Mouse (Mus musculus) forebrain, embryonic 14.5 days (tissue): ENCODE data around the gene Krt9. TPM values are rescaled to one million over a fixed set of nuclear protein-coding genes. Genes with fewer than 3 reads are reported as not detected.

ENCODE experiments used
- ATAC-seq: fragments of 200-750 bp; cut with Nextera tagmentation; 2 replicates; pipeline ENCODE4 v1.8.0; 2017; ENCODE audit warnings: mild to moderate bottlenecking, moderate library complexity
- DNase-seq: peaks from one replicate; pipeline ENCODE4 v3.0.0-alpha.2; 2015; ENCODE audit warnings: low spot score
- H3K27ac ChIP-seq: fragments of 300-500 bp; sonication (generic); 2 replicates; pipeline ENCODE4 v1.5.1; 2014; ENCODE audit warnings: low read depth, mild to moderate bottlenecking, control low read depth, low read length, moderate library complexity
- H3K27me3 ChIP-seq: fragments of 300-500 bp; sonication (generic); replicated peaks from 2 replicates; pipeline ENCODE4 v1.6.1; 2014; ENCODE audit warnings: low read length, control low read depth, mixed read lengths; ENCODE audit not compliant: control insufficient read depth, insufficient read depth
- H3K36me3 ChIP-seq: fragments of 300-500 bp; sonication (generic); 2 replicates; pipeline ENCODE4 v1.6.1; 2014; ENCODE audit warnings: low read length, control low read depth; ENCODE audit not compliant: control insufficient read depth, insufficient read depth
- H3K4me1 ChIP-seq: fragments of 300-500 bp; sonication (generic); 2 replicates; pipeline ENCODE4 v1.6.1; 2014; ENCODE audit warnings: antibody characterized with exemption, low read length, control low read depth; ENCODE audit not compliant: control insufficient read depth, insufficient read depth
- H3K4me2 ChIP-seq: fragments of 300-500 bp; sonication (generic); 2 replicates; pipeline ENCODE4 v1.6.1; 2014; ENCODE audit warnings: mild to moderate bottlenecking, control low read depth, low read length
- H3K4me3 ChIP-seq: fragments of 300-500 bp; sonication (generic); 2 replicates; pipeline ENCODE4 v1.5.1; 2014; ENCODE audit warnings: low read depth, low read length, control low read depth
- H3K9ac ChIP-seq: fragments of 300-500 bp; sonication (generic); 2 replicates; pipeline ENCODE4 v1.6.1; 2014; ENCODE audit warnings: mild to moderate bottlenecking, low read length, control low read depth, moderate library complexity
- H3K9me3 ChIP-seq: fragments of 300-500 bp; sonication (generic); replicated peaks from 2 replicates; pipeline ENCODE4 v1.6.1; 2016; ENCODE audit warnings: low read length, control low read depth, mixed read lengths; ENCODE audit not compliant: control insufficient read depth
- WGBS: fragments of 180-500 bp; shearing (Covaris S2); extraction: QIAGEN DNeasy Blood & Tissue Kit; methylation state at CpG from one replicate; pipeline ENCODE4 v1.1.7; 2014; 5-methylcytosine and 5-hydroxymethylcytosine counted together
- polyA plus RNA-seq: library from polyadenylated mRNA; unstranded; fragments of >200 nt; fragmentation: Nextera tagmentation; extraction: Ambion mirVana; gene quantifications from 2 replicates; pipeline ENCODE4 v1.2.1, GENCODE M21; 2014

Gene Krt9
- polyA plus RNA-seq, 1 experiment from 2014 or later: not detected

DNA sequence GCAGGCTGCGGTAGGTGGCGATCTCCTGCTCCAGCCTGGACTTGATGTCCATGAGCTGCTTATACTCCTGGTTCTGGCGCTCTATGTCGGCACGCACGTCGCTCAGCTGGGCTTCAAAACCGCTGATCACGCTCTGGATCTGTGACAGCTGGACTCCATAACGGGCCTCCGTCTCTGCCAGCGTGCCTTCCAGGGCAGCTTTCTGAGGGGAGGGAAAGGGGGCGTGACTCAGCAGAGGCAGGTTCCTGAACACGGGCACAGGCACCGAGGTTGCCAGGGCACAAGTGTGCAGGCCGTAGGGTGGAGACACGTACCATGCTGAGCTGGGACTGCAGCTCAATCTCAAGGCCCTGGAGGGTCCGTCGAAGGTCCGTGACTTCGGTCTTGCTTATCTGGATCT lies 52.1 kb downstream of the Krt9 start:
- DNase-seq (no peak), ATAC-seq (no peak)
- Histone ChIP-seq H3K27me3 (peaks cover 16% of the 10 kb centered on the region), H3K4me1 (peaks cover 11% of the 10 kb centered on the region; the same call in 1 of the 2 replicates), H3K4me2 (no peak overlapping the region), H3K27ac (no peak overlapping the region), H3K9ac (no peak overlapping the region), H3K36me3 (no peaks in the 10 kb centered on the region), H3K9me3 (no peaks in the 10 kb centered on the region), H3K4me3 (no peak overlapping the region)
- 87% methylated on average over 21 of the region's 21 CpGs for WGBS

DNA sequence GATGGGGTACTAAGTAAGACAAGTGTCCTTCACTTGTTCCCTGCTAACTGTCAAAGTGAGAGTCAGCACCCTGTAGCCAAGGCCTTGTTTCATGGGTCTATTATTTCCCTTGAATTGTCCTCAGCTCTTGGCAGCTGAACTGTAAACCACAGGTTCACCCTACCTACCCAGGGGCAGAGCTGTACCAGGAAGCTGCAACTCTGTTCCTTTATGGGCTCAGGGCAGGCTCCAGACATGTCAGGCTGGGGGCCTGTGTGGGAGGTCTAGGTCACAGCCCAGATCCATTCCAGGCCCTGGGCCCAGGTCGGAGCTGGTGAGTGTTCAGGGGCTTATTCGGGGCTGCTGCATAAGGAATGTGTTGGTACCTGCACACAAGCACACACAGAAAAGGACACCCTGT lies 53.7 kb downstream of the Krt9 start:
- Histone ChIP-seq H3K36me3 (no peaks in the 10 kb centered on the region), H3K9me3 (no peaks in the 10 kb centered on the region), H3K27ac (no peak overlapping the region), H3K4me2 (no peak overlapping the region), H3K4me3 (no peak overlapping the region), H3K9ac (no peak overlapping the region), H3K4me1 (peaks cover 11% of the 10 kb centered on the region; the same call in 1 of the 2 replicates), H3K27me3 (peaks cover under 1% of the 10 kb centered on the region; the same call in 1 of the 2 replicates)
- DNase-seq: no peak
- WGBS: 81% methylated on average over 2 of the region's 2 CpGs
- ATAC-seq: no peak

DNA sequence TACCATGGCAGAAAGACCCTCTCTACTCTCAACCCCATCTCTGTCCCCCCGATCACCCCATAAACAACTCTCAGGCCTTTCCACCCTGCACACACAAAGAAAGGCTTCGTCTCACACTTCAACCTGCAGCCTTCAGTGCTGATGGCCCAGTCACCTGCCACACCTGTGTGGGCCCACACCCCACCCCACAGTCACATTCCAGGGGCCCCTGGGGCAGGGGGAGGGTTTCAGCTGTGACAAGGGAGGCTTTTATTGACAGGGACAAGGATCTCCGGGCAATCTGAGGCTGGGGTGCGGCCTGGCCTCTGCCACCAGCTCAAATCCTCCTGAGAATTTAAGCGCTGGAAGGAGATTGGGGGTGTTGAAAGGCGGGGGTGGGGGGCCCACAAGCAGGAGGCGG lies 54.2 kb downstream of the Krt9 start:
- Histone ChIP-seq H3K27ac (no peak overlapping the region), H3K4me3 (no peak overlapping the region), H3K9me3 (no peaks in the 10 kb centered on the region), H3K27me3 (no peaks in the 10 kb centered on the region), H3K36me3 (no peaks in the 10 kb centered on the region), H3K4me2 (no peak overlapping the region), H3K9ac (no peak overlapping the region), H3K4me1 (peaks cover 11% of the 10 kb centered on the region; the same call in 1 of the 2 replicates)
- ATAC-seq (no peak), DNase-seq (no peak)
- WGBS: 41% methylated on average over 7 of the region's 7 CpGs

DNA sequence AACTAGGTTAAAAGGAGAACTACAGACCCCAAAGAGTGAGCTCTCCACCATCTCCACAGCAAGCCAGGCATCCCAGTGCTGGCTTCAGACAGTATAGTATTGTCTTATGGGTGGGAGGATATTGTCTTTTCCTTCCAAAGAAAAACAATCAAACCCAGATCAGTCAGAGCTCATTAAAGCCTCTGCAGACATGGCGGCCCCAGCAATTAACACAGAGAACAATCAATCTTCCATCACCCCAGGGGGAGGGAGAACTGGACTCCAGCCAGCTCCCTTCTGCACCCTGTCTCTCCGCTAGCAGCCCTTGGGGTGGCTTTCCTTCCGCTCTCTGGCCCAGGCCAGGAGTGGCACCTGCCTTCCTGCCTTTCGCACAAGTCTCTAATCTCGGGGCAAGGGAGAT lies 55.4 kb downstream of the Krt9 start:
- no peaks in the 10 kb centered on the region for H3K36me3 ChIP-seq
- H3K4me1 ChIP-seq: peaks cover 11% of the 10 kb centered on the region; the same call in 1 of the 2 replicates
- H3K9me3 ChIP-seq: no peaks in the 10 kb centered on the region
- no peak overlapping the region for H3K4me3 ChIP-seq
- no peak overlapping the region for H3K4me2 ChIP-seq
- H3K27ac ChIP-seq: no peak overlapping the region
- no peaks in the 10 kb centered on the region for H3K27me3 ChIP-seq
- H3K9ac ChIP-seq: no peak overlapping the region
- ATAC-seq (peak; percentile 26; the same call in 1 of the 2 replicates), DNase-seq (peak; percentile 56)
- 12% methylated on average over 5 of the region's 5 CpGs for WGBS

Other genes starting within 250 kb of the Krt9 start
- not detected in 2 replicates for gene Krtap9-5, start 244.8 kb downstream of the Krt9 start, polyA plus RNA-seq
- not detected in 2 replicates for gene Krtap29-1, start 214.2 kb downstream of the Krt9 start, polyA plus RNA-seq
- gene Krtap16-1, start 206.6 kb downstream of the Krt9 start, polyA plus RNA-seq: 0.09 TPM in 1 of 2 replicates, not detected in the other
- gene Krtap17-1, start 199.3 kb downstream of the Krt9 start, polyA plus RNA-seq: 0.30 TPM in 1 of 2 replicates, not detected in the other
- not detected in 2 replicates for gene Krt33a, start 177.0 kb downstream of the Krt9 start, polyA plus RNA-seq
- gene Krt33b, start 163.4 kb downstream of the Krt9 start, polyA plus RNA-seq: not detected in 2 replicates
- gene Krt34, start 151.7 kb downstream of the Krt9 start, polyA plus RNA-seq: not detected in 2 replicates
- gene Krt31, start 142.7 kb downstream of the Krt9 start, polyA plus RNA-seq: not detected in 2 replicates
- not detected in 2 replicates for gene Krt32, start 105.0 kb downstream of the Krt9 start, polyA plus RNA-seq
- gene Krt35, start 97.0 kb downstream of the Krt9 start, polyA plus RNA-seq: not detected in 2 replicates
- gene Krt36, start 87.6 kb downstream of the Krt9 start, polyA plus RNA-seq: not detected in 2 replicates
- gene Krt13, start 71.7 kb downstream of the Krt9 start, polyA plus RNA-seq: not detected in 2 replicates
- 0.17 and 0.22 TPM in 2 replicates for gene Krt15, start 57.3 kb downstream of the Krt9 start, polyA plus RNA-seq
- gene Krt19, start 44.6 kb downstream of the Krt9 start, polyA plus RNA-seq: 0.22 and 1.2 TPM in 2 replicates
- gene Krt14, start 14.3 kb upstream of the Krt9 start, polyA plus RNA-seq: 0.20 TPM in 1 of 2 replicates, not detected in the other
- gene Krt16, start 55.7 kb upstream of the Krt9 start, polyA plus RNA-seq: not detected in 2 replicates
- gene Krt17, start 67.8 kb upstream of the Krt9 start, polyA plus RNA-seq: 0.14 and 0.23 TPM in 2 replicates
- gene Krt42, start 76.6 kb upstream of the Krt9 start, polyA plus RNA-seq: 0.21 TPM in 1 of 2 replicates, not detected in the other
- 1,289 and 1,493 TPM in 2 replicates for gene Eif1, start 126.6 kb upstream of the Krt9 start, polyA plus RNA-seq
- gene Gast, start 141.2 kb upstream of the Krt9 start, polyA plus RNA-seq: 0.43 and 0.93 TPM in 2 replicates
- gene Hap1, start 162.9 kb upstream of the Krt9 start, polyA plus RNA-seq: 55.1 and 81.9 TPM in 2 replicates
- gene Jup, start 204.5 kb upstream of the Krt9 start, polyA plus RNA-seq: 33.3 and 50.8 TPM in 2 replicates
- gene P3h4, start 221.6 kb upstream of the Krt9 start, polyA plus RNA-seq: 14.5 and 16.3 TPM in 2 replicates
- gene Fkbp10, start 222.5 kb upstream of the Krt9 start, polyA plus RNA-seq: 16.1 and 20.8 TPM in 2 replicates
- gene Nt5c3b, start 248.6 kb upstream of the Krt9 start, polyA plus RNA-seq: 99.6 and 109 TPM in 2 replicates
- 0.59 and 0.71 TPM in 2 replicates for gene Klhl10, start 248.7 kb upstream of the Krt9 start, polyA plus RNA-seq